26 mouse cellular contexts compared by ENCODE assay signal in the genomic region with DNA sequence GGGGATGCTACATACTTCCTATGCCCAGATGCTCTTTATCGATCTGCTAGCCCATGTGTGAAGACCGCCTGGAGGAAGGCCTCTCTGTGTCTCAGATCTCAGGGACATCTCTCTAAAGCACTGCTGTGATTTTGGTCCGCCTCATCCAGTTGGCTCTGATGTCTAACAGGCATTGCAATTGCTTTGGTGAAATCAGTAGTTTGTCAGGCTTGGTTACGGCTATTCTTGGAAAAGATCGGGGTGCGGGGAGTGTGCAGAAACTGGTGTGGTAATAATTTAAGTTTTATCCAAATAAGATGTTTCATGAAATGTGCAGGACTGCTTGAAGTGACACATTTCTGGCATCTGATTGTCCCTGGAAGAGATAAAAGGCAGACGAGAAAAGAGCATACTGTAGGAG.
DNase-seq lines count a peak whose midpoint lies in the region; ATAC-seq and TF ChIP-seq lines count a peak whose summit lies in the region.
"Had no signal": no experiment of that assay in that cellular context is flagged by ENCODE, and none has a peak within 500 bp of the region (broad histone marks: within the 10 kb centered on the region; RNA-seq: fewer than 3 reads in every experiment).

No protein-coding gene starts in this region.

- DNase-seq in gastrocnemius, adult 2 months, result no peak
- DNase-seq in gastrocnemius, adult 18-20 months (ENCODE audit: low spot score), result no peak
- peak; percentile 4 to 12 for DNase-seq in right cerebral cortex, adult 2 months (ENCODE audit: low spot score in 2 of 2)
- no peak for DNase-seq in right cerebral cortex, postnatal 4 days
- DNase-seq in urinary bladder, postnatal 10 days (ENCODE audit: low spot score), result no peak
- DNase-seq in spleen, adult 12 weeks (ENCODE audit: low spot score), result no peak
- DNase-seq: adrenal gland, postnatal 36 days; B cell, adult 2 months; cerebellum, adult 2 months; forebrain, postnatal 0 days; gastrocnemius, postnatal 36 days; kidney, adult 9 months; kidney, postnatal 14 days; layer of hippocampus, postnatal 36 days; midbrain, embryonic 14.5 days; right cerebral cortex, postnatal 25 days; thymus, postnatal 14 days had no signal

- peak overlapping the region; percentile 20; the same call in 1 of the 2 replicates for H3K27ac ChIP-seq in gastrocnemius, adult 2 months
- no peak overlapping the region for H3K27ac ChIP-seq in lung, embryonic 16.5 days (ENCODE audit: low read length)
- H3K27ac ChIP-seq: forebrain, embryonic 10.5 days; heart, embryonic 15.5 days; hindbrain, embryonic 15.5 days; layer of hippocampus, adult 2 months; limb, embryonic 12.5 days; liver, embryonic 12.5 days; lung, embryonic 15.5 days had no signal

- H3K27me3 ChIP-seq in lung, embryonic 16.5 days (ENCODE audit: control insufficient read depth, insufficient read depth, low read depth, low read length), result no peaks in the 10 kb centered on the region
- H3K27me3 ChIP-seq: hindbrain, embryonic 15.5 days; limb, embryonic 12.5 days; liver, embryonic 12.5 days; lung, embryonic 15.5 days had no signal

- H3K4me1 ChIP-seq in lung, embryonic 16.5 days (replicated peaks; ENCODE audit: control insufficient read depth, insufficient read depth, low read length), result peaks cover 9% of the 10 kb centered on the region
- H3K4me1 ChIP-seq: hindbrain, embryonic 15.5 days; liver, embryonic 12.5 days had no signal

- no peaks in the 10 kb centered on the region for H3K9me3 ChIP-seq in lung, embryonic 16.5 days (ENCODE audit: control insufficient read depth, low read length)
- H3K9me3 ChIP-seq: forebrain, embryonic 10.5 days; heart, embryonic 15.5 days; hindbrain, embryonic 15.5 days; limb, embryonic 12.5 days; liver, embryonic 12.5 days; lung, embryonic 15.5 days; megakaryocyte, embryonic 14.5 days had no signal

- H3K4me2 ChIP-seq in lung, embryonic 16.5 days (ENCODE audit: low read depth, low read length), result no peak overlapping the region
- H3K4me2 ChIP-seq: heart, embryonic 15.5 days; hindbrain, embryonic 15.5 days; limb, embryonic 12.5 days; liver, embryonic 12.5 days; lung, embryonic 15.5 days had no signal

- no peak overlapping the region for H3K9ac ChIP-seq in lung, embryonic 16.5 days (ENCODE audit: low read length)
- H3K9ac ChIP-seq: forebrain, postnatal 0 days; heart, embryonic 15.5 days; hindbrain, embryonic 15.5 days; limb, embryonic 12.5 days; liver, embryonic 12.5 days; lung, embryonic 15.5 days had no signal

- WGBS in lung, embryonic 16.5 days, result 59% methylated on average over 7 of the region's 7 CpGs

- intact Hi-C loops in gastrocnemius, adult 2 months (cut with DNase I), result no loop called here

- no peak for TF ChIP-seq CTCF in gastrocnemius, adult 2 months (IDR thresholded peaks at IDR 0.05)

- ATAC-seq in lung, embryonic 16.5 days (ENCODE audit: low read depth), result 0 out of 2 replicates have a peak, but pooled peaks have one; percentile 21
- ATAC-seq: forebrain, postnatal 0 days; liver, embryonic 12.5 days had no signal

- H3K36me3 ChIP-seq in lung, embryonic 16.5 days (ENCODE audit: control insufficient read depth, insufficient read depth, low read length), result no peaks in the 10 kb centered on the region
- H3K36me3 ChIP-seq: forebrain, embryonic 10.5 days; heart, embryonic 15.5 days; hindbrain, embryonic 15.5 days; limb, embryonic 12.5 days; liver, embryonic 12.5 days; lung, embryonic 15.5 days had no signal

- no peak overlapping the region for H3K4me3 ChIP-seq in gastrocnemius, adult 2 months
- H3K4me3 ChIP-seq in lung, embryonic 16.5 days (ENCODE audit: low read length), result no peak overlapping the region
- H3K4me3 ChIP-seq: forebrain, embryonic 10.5 days; heart, embryonic 15.5 days; hindbrain, embryonic 15.5 days; layer of hippocampus, adult 2 months; limb, embryonic 12.5 days; liver, embryonic 12.5 days; lung, embryonic 15.5 days; megakaryocyte, embryonic 14.5 days had no signal

Comparison
In these comparisons a context has a peak if more than half of its experiments do, and no peak if none do; other contexts are left out.
1. DNase-seq: peak in right cerebral cortex, adult 2 months (2 of 2); none in gastrocnemius, adult 2 months (single experiment), gastrocnemius, adult 18-20 months (single experiment), right cerebral cortex, postnatal 4 days (single experiment), urinary bladder, postnatal 10 days (single experiment) and spleen, adult 12 weeks (single experiment).